Comparison of ENCODE assay signal across 13 mouse cellular contexts in the genomic region with DNA sequence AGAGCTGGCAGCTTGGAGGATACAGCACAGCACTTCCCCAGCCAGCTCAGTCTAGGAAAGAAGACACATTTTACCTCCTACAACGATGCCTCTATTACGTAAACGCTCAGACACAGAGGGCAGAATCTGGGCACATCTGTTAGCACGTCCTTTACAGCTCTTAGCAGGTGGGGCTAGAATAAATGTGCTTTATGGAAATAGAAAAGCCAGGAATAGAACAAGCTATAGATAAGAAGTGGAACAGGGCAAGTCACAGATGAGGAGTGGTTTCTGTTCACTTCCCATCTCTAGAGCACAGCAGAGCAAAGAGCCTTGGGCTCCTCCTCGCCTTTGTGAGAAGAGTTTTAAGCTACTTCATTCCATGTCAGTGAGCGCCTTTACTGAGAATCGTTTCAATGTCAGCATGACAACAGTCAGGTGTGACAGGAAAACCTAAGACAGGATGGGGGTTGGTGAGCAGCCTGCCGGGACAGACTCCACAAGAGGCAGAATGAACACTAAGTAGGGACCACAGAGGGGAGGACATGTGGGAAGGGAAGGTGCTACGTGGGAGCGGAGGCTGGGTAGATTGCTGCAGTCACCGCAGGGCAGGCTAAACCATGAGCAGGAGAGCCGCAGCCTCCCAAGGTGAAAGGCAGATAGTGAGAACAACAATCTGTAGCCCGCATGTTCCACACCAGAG. TPM values are rescaled to one million over a fixed set of nuclear protein-coding genes. Genes with fewer than 3 reads are reported as not detected.
DNase-seq lines count a peak whose midpoint lies in the region; ATAC-seq and TF ChIP-seq lines count a peak whose summit lies in the region.
"Had no signal": no experiment of that assay in that cellular context is flagged by ENCODE, and none has a peak within 500 bp of the region (broad histone marks: within the 10 kb centered on the region; RNA-seq: fewer than 3 reads in every experiment).

No protein-coding gene starts in this region.

- peak; percentile 35; the same call in 1 of the 2 replicates for ATAC-seq in heart, embryonic 11.5 days (replicated peaks; ENCODE audit: insufficient number of reproducible peaks, low FRiP score, low TSS enrichment)
- ATAC-seq in midbrain, postnatal 0 days (ENCODE audit: low FRiP score) = no peak
- ATAC-seq in midbrain, embryonic 15.5 days (replicated peaks) = no peak
- peak; percentile 78 for ATAC-seq in heart, postnatal 0 days (ENCODE audit: insufficient read depth, low read depth)

- H3K27ac ChIP-seq in heart, embryonic 11.5 days (ENCODE audit: low read depth, low read length) = peak overlapping the region; percentile 86
- H3K27ac ChIP-seq in midbrain, postnatal 0 days (ENCODE audit: low read depth, low read length) = peak overlapping the region; percentile 59; the same call in 1 of the 2 replicates
- no peak overlapping the region for H3K27ac ChIP-seq in midbrain, embryonic 15.5 days
- H3K27ac ChIP-seq in heart, postnatal 0 days (ENCODE audit: low read depth) = peak overlapping the region; percentile 90
- H3K27ac ChIP-seq in olfactory bulb, adult 2 months (ENCODE audit: insufficient read depth, low read depth, low read length) = peak overlapping the region; percentile 86
- H3K27ac ChIP-seq: limb, embryonic 12.5 days; macrophage had no signal

- no peak for TF ChIP-seq POLR2A in olfactory bulb, adult 2 months (IDR thresholded peaks at IDR 0.05; ENCODE audit: insufficient read depth, low read depth, low read length)

- no peaks in the 10 kb centered on the region for H3K27me3 ChIP-seq in heart, embryonic 11.5 days (ENCODE audit: control insufficient read depth, insufficient read depth, low read length)
- no peaks in the 10 kb centered on the region for H3K27me3 ChIP-seq in midbrain, postnatal 0 days (ENCODE audit: insufficient read depth, low read length)
- H3K27me3 ChIP-seq in midbrain, embryonic 15.5 days (replicated peaks) = no peaks in the 10 kb centered on the region
- H3K27me3 ChIP-seq in heart, postnatal 0 days (ENCODE audit: control insufficient read depth, insufficient read depth, low read length) = no peaks in the 10 kb centered on the region
- H3K27me3 ChIP-seq: limb, embryonic 12.5 days had no signal

- no peak overlapping the region for H3K4me3 ChIP-seq in heart, embryonic 11.5 days (ENCODE audit: low read depth, low read length)
- H3K4me3 ChIP-seq in midbrain, postnatal 0 days (ENCODE audit: low read depth, low read length) = no peak overlapping the region
- no peak overlapping the region for H3K4me3 ChIP-seq in midbrain, embryonic 15.5 days
- H3K4me3 ChIP-seq in heart, postnatal 0 days (ENCODE audit: low read depth, low read length) = peak overlapping the region; percentile 14
- no peak overlapping the region for H3K4me3 ChIP-seq in olfactory bulb, adult 2 months (ENCODE audit: insufficient read depth, low read depth, low read length)
- H3K4me3 ChIP-seq: limb, embryonic 12.5 days had no signal

- WGBS in heart, embryonic 11.5 days (ENCODE audit: insufficient replicate concordance) = 37% methylated on average over 13 of the region's 13 CpGs
- WGBS in midbrain, postnatal 0 days = 78% methylated on average over 13 of the region's 13 CpGs
- 75% methylated on average over 13 of the region's 13 CpGs for WGBS in midbrain, embryonic 15.5 days
- 31% methylated on average over 13 of the region's 13 CpGs for WGBS in heart, postnatal 0 days
- WGBS in olfactory bulb, adult 2 months = 41% methylated on average over 13 of the region's 13 CpGs

- H3K36me3 ChIP-seq in heart, embryonic 11.5 days (ENCODE audit: control insufficient read depth, insufficient read depth, low read length) = peaks cover 7% of the 10 kb centered on the region; the same call in 1 of the 2 replicates
- H3K36me3 ChIP-seq in midbrain, postnatal 0 days (ENCODE audit: insufficient read depth, low read length) = 0 out of 2 replicates have a peak, but pooled peaks cover 5% of the 10 kb centered on the region
- no peaks in the 10 kb centered on the region for H3K36me3 ChIP-seq in midbrain, embryonic 15.5 days (replicated peaks)
- H3K36me3 ChIP-seq in heart, postnatal 0 days (replicated peaks; ENCODE audit: control insufficient read depth, insufficient read depth, low read length) = peaks cover 20% of the 10 kb centered on the region

- H3K9me3 ChIP-seq in heart, embryonic 11.5 days (replicated peaks; ENCODE audit: control insufficient read depth, low read length) = no peaks in the 10 kb centered on the region
- H3K9me3 ChIP-seq in midbrain, postnatal 0 days (ENCODE audit: low read length) = no peaks in the 10 kb centered on the region
- H3K9me3 ChIP-seq in midbrain, embryonic 15.5 days = no peaks in the 10 kb centered on the region
- H3K9me3 ChIP-seq in heart, postnatal 0 days (replicated peaks; ENCODE audit: control insufficient read depth, low read length) = no peaks in the 10 kb centered on the region
- H3K9me3 ChIP-seq: limb, embryonic 12.5 days had no signal

- no peak for TF ChIP-seq EP300 in heart, postnatal 0 days (IDR thresholded peaks at IDR 0.05; ENCODE audit: low read depth)

- H3K9ac ChIP-seq in heart, embryonic 11.5 days (ENCODE audit: low read depth, low read length) = no peak overlapping the region
- no peak overlapping the region for H3K9ac ChIP-seq in midbrain, postnatal 0 days (replicated peaks; ENCODE audit: low read length, poor library complexity, severe bottlenecking)
- no peak overlapping the region for H3K9ac ChIP-seq in midbrain, embryonic 15.5 days
- H3K9ac ChIP-seq in heart, postnatal 0 days (replicated peaks; ENCODE audit: low read depth, low read length) = peak overlapping the region; percentile 40; the same call in 1 of the 2 replicates
- H3K9ac ChIP-seq: limb, embryonic 12.5 days had no signal

- H3K4me1 ChIP-seq in heart, embryonic 11.5 days (ENCODE audit: control insufficient read depth, insufficient read depth, low read length) = peaks cover 37% of the 10 kb centered on the region
- no peaks in the 10 kb centered on the region for H3K4me1 ChIP-seq in midbrain, postnatal 0 days (ENCODE audit: insufficient read depth, low read length)
- H3K4me1 ChIP-seq in midbrain, embryonic 15.5 days = 0 out of 2 replicates have a peak, but pooled peaks cover 4% of the 10 kb centered on the region
- peaks cover 31% of the 10 kb centered on the region; the same call in 1 of the 2 replicates for H3K4me1 ChIP-seq in heart, postnatal 0 days (ENCODE audit: control insufficient read depth, insufficient read depth)
- H3K4me1 ChIP-seq in olfactory bulb, adult 2 months (ENCODE audit: control insufficient read depth, insufficient read depth, low read length) = peaks cover 43% of the 10 kb centered on the region

- intact Hi-C loops in heart, postnatal 14 days (cut with DNase I) = loop anchor here (2.0 to 5.0 kb wide), 2 partner anchors 32 to 43 kb away; no protein-coding TSS in a partner anchor

- DNase-seq in heart, postnatal 14 days = no peak
- no peak for DNase-seq in midbrain, postnatal 0 days (ENCODE audit: low spot score)
- DNase-seq in heart, postnatal 0 days (ENCODE audit: low spot score) = peak; percentile 84
- no peak for DNase-seq in embryo, embryonic 10 days (ENCODE audit: low spot score)
- no peak for DNase-seq in thymus, postnatal 14 days
- DNase-seq: cerebellum, postnatal 14 days; kidney, postnatal 36 days; lung, adult 18-20 months had no signal

- TF ChIP-seq CTCF in midbrain, postnatal 0 days (IDR thresholded peaks at IDR 0.05) = no peak
- no peak for TF ChIP-seq CTCF in heart, postnatal 0 days (IDR thresholded peaks at IDR 0.05; ENCODE audit: low read depth)
- no peak for TF ChIP-seq CTCF in olfactory bulb, adult 2 months (IDR thresholded peaks at IDR 0.05; ENCODE audit: insufficient read depth, low read depth, low read length)

- peak overlapping the region; percentile 48 for H3K4me2 ChIP-seq in heart, embryonic 11.5 days
- H3K4me2 ChIP-seq in midbrain, postnatal 0 days (ENCODE audit: low read depth, low read length, poor library complexity, severe bottlenecking) = no peak overlapping the region
- H3K4me2 ChIP-seq in midbrain, embryonic 15.5 days = no peak overlapping the region
- peak overlapping the region; percentile 45 for H3K4me2 ChIP-seq in heart, postnatal 0 days (ENCODE audit: low read depth, low read length)
- H3K4me2 ChIP-seq: limb, embryonic 12.5 days had no signal

RNA-seq across cellular contexts. Expression of gene Ywhah, which starts 28.5 kb away (rescaled TPM):
- 449 and 491 TPM in 2 replicates for polyA plus RNA-seq in heart, embryonic 11.5 days (2014; fragmentation: Nextera tagmentation; extraction: Ambion mirVana)
- 100 to 1,000 TPM; 104 to 126 TPM for total RNA-seq in heart, postnatal 14 days (2021)
- 704 and 729 TPM in 2 replicates for total RNA-seq in midbrain, postnatal 0 days (2014; rRNA removed)
- 1,094 and 1,095 TPM in 2 replicates for polyA plus RNA-seq in midbrain, postnatal 0 days (2015; fragmentation: Nextera tagmentation; extraction: Ambion mirVana)
- 758 and 760 TPM in 2 replicates for polyA plus RNA-seq in midbrain, embryonic 15.5 days (2015; fragmentation: Nextera tagmentation; extraction: Ambion mirVana)
- 132 and 199 TPM in 2 replicates for total RNA-seq in heart, postnatal 0 days (2014; rRNA removed; ENCODE audit: low replicate concordance)
- polyA plus RNA-seq in heart, postnatal 0 days (2015; fragmentation: Nextera tagmentation; extraction: Ambion mirVana) = 267 and 288 TPM in 2 replicates
- 1,490 TPM in 1 of 2 replicates, not detected in the other for polyA plus RNA-seq in olfactory bulb, adult 2 months (2012; ENCODE audit: insufficient read depth, insufficient read length, low replicate concordance, missing spikeins)

Comparison
In these comparisons a context has a peak if more than half of its experiments do, and no peak if none do; other contexts are left out.
1. ATAC-seq: peak in heart, embryonic 11.5 days (single experiment) and heart, postnatal 0 days (single experiment); none in midbrain, postnatal 0 days (single experiment) and midbrain, embryonic 15.5 days (single experiment).
2. H3K4me2 ChIP-seq: peak in heart, embryonic 11.5 days (single experiment) and heart, postnatal 0 days (single experiment); none in midbrain, postnatal 0 days (single experiment) and midbrain, embryonic 15.5 days (single experiment).